Mouse (Mus musculus): ENCODE data around the gene Dgki. TPM values are rescaled to one million over a fixed set of nuclear protein-coding genes. Genes with fewer than 3 reads are reported as not detected.

Dgki gene
- polyA plus RNA-seq, 2 experiments from 2014 or later, result 0.21 TPM; not detected in 1

- ATAC-seq, result no peak
These were observed 499.6 kb downstream of the Dgki start for GRCm38 (mm10) chr6:36800309-36800946.

GRCm38 (mm10) chr6:36797066-36797655 lies 502.8 kb downstream of the Dgki start:
- ATAC-seq, result no peak

Other genes with a start within 250 kb of the Dgki start
- gene Creb3l2, start 142.0 kb upstream of the Dgki start, polyA plus RNA-seq (2017; shearing (Covaris generic)), result 1 to 10 TPM; 3.0 to 3.6 TPM
- not detected for gene Akr1d1, start 230.0 kb upstream of the Dgki start, polyA plus RNA-seq (2017; shearing (Covaris generic))